Mouse (Mus musculus): ENCODE results near the gene Blvrb.

The Blvrb gene

DNA sequence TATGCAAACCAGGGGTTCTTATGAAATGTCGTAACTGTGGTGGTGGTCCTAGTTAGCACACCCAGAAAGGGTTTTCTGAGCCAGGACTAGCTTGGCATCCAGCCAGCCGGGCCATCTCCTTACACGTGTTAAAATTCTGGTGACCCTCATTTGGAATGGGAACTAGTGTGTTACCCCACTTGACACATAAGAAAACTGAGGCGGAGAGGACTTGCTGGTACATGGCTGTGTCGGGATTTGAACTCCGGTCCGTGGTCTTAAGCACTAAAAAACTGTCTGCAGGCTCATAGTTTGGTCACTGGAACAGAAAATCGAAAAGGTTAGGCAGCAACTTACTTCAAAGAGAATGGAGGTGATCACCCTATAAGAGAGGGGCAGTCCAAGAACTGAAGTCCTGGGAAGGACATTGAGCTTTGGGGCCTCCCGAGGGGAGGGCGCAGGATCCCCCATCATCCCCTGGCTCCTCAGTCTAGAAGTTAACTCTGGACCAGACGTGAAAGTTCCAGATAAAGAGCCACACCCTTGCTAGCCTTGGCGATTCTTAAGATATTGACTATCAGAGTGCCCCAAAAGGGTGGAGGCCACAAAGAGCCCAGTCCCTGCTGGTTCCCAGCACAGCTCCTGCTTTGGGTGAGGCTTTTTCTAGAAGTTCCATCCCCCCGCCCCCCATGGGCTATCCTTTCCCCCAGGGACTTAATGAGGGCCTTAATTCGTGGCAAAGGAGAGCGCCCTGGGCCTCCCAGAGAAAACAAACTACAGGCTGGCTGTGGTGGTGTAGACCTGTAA lies 836 bp downstream of the Blvrb start:
- peak in 1 of 2 experiments; percentile 18 for DNase-seq (ENCODE audit: low spot score in 2 of 2)

DNA sequence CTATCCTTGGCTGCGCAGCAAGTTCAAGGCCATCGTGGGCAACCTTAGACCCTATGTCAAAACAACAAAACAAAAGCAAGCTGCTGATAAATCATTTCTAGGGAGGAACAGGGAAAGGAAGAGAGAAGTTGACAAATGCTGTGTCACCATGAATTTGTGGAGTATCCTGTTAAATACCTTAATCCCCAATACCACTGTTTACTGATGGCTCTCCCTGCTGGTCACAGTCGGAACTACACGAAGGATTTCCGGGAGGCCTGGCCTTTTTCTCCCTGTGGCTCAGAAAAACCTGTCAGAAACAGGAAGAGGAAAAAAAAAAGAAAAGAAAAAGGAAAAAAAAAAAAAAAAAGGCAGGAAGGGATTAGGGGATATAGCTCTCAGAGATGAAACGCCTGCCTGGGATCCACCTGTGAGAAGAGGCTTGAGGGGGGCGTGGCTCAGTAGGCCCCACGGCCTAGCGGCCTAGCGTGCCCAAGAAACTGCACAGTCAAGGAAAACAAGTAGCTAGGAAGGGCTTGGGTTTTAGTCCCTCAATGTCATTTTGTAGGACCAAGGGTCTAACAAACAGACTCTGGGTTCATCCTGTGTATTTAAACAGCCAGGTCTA lies 1.6 kb downstream of the Blvrb start:
- DNase-seq (ENCODE audit: low spot score in 2 of 2) = peak in 1 of 2 experiments; percentile 22

DNA sequence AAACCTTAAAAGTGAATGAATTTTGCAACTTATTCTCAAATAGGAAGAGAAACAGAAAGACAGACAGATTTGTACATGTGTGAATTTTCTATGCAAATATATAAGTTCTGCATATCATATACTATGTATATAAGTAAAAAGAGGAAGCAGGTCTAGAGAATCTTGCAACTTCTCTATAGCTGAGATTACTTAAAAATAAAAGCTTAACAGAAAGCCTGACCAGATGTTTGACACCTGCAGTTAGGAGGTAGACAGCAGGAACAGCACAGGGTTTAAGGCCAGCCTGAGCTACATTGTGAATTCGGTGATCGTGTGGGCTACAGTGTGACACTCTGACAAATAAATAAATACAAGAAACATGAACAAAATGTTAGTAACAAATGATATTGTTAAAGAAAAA lies 3.6 kb downstream of the Blvrb start:
- DNase-seq (ENCODE audit: low spot score in 2 of 2) = no peak

DNA sequence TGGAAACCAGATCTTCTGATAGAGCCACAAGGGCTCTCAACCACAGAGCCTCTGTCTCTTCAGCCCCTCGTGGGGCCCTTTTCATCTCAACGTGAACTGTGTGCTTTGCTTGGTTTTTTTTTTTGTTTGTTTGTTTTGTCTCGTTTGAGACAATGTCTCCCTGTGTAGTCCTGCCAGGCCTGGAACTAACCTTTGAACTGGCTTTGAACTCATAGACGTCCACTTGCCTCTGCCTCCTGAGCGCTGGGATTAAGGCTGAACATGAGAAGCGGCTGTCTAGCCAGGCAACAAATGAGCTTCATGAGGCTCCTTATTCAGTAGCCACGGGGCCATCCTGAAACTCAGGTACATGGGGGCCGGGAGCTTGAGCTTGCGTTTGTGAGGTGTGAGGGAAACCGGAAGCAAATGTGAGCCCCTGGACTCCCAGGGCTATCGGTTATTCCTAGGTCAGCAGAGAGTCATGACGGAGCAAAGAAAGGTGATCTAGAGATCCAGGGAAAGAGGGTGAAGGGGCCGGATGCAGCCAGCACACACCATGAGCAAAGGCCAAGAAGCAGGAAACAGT lies 4.5 kb downstream of the Blvrb start:
- DNase-seq (ENCODE audit: low spot score in 2 of 2) = no peak

DNA sequence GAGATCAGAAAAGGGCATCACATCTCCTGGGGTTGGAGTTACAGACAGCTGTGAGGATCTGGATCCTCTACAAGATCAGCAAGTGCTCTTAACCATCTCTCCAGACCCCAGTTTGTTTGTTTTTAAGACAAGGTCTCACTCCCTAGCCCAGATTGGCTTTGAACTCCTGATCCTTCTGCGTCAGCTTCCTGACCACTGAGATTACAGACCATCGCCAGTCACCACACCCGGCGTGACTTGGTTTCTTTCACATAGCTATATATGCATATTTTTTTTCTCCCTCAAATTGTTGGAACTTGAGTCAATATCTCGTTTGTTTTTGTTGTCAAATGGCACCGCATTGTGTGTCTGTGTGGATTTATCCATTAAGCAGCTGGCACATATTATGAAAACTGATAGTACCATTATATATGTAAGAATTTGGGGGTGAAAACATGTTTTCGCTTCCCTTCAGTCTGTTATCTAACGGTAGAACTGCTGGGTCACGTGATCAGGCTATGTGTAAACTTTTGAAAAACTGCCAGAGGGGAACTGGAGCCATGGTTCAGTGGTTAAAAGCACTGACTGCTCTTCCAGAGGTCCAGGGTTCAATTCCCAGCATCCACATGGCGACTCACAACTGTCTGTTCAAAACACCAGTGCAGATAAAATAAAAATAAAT lies 6.8 kb downstream of the Blvrb start:
- no peak for DNase-seq (ENCODE audit: low spot score in 2 of 2)

DNA sequence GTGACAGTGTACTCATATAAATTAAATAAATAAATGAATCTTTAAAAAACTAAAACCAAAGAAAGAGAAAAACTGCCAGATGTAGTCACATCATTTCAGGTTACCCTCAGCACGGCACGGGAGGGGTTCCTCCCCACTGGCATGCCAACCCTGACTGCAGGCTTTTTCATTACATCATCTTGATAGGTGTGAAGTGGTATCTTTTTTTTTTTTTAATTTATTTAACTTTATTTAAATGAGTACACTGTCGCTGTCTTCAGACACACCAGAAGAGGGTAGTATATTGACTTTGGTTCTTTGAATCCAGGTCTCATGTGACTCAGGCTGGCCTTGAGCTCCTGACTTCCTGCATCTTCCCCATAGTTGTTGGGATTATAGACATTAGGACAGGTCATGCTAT lies 7.5 kb downstream of the Blvrb start:
- DNase-seq (ENCODE audit: low spot score in 2 of 2) = no peak

DNA sequence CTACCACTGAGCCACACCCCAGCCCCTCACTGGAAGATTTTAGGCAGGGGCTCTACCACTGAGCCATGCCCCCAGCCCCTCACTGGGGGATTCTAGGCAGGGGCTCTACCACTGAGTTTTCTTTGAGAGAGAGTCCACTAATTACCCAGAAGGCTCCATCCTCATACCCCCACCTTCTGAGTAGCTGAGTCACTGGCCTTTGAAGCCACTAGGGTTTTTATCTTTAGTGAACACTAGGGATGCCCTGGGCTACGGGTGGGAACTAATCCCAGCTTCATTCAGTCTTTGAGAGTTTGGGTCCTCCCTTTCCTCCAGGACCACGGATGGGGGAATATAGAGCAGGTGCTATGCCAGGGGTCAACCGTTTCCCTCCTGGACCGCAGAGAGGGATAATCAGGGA lies 10.8 kb downstream of the Blvrb start:
- DNase-seq (ENCODE audit: low spot score in 2 of 2) = no peak

DNA sequence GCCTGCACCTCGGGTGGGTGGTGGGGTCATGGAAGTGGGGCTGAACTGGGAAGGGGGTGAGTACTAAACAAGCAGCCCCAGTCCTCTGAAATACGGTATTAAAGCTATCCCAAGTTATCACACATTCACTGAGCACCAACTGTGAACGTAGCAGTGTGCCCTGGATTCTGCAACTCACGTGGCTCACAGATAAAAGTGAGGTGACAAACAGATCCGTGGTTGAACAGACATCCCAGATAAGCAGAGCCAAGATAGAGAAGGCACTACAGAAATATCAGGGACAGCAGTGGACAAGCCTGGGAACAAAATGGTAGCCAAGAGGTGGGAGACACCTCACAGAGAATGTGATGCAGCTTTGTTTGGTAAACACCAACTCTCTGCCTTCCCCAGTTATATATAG lies 11.9 kb downstream of the Blvrb start:
- DNase-seq (ENCODE audit: low spot score in 2 of 2) = no peak

DNA sequence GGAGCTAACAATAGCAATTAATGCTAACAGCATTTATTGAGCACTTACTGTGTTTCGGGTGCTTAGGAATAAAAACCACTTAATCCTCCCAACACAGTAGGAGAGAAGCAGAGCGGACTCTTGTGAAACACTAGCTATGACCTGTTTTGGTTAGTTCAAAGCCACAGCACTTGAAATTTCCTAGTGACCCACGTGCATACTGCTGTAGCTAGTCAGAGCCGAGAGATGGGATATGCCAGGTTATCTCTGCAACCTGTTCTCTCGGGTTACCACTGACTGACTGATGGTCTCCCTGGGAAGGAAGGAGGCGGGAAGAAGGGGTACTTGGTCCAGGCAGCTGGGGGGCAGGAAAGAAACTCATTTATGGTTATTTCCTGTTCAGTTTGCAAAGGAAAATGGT lies 12.7 kb downstream of the Blvrb start:
- no peak for DNase-seq (ENCODE audit: low spot score in 2 of 2)

DNA sequence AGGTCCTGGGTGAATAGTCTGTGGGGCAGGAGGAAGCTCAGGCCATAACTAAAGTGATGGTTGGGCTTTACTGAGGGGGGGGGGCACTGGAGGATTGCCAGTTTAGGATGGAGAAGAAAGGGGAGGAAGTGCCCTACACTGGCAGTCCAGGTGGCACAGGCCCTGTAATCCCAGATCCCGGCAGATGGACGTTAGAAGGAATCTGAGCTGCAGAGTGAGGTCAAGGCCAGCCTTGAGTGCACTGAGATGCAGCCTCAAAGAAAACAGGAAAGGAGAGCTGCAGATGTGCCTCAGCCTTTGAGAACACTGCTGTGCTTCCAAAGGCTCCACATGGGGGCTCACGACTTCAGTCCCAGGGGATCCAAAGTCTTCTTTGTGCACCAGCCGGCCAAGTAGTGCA lies 19.9 kb downstream of the Blvrb start:
- DNase-seq (ENCODE audit: low spot score in 2 of 2) = no peak

DNA sequence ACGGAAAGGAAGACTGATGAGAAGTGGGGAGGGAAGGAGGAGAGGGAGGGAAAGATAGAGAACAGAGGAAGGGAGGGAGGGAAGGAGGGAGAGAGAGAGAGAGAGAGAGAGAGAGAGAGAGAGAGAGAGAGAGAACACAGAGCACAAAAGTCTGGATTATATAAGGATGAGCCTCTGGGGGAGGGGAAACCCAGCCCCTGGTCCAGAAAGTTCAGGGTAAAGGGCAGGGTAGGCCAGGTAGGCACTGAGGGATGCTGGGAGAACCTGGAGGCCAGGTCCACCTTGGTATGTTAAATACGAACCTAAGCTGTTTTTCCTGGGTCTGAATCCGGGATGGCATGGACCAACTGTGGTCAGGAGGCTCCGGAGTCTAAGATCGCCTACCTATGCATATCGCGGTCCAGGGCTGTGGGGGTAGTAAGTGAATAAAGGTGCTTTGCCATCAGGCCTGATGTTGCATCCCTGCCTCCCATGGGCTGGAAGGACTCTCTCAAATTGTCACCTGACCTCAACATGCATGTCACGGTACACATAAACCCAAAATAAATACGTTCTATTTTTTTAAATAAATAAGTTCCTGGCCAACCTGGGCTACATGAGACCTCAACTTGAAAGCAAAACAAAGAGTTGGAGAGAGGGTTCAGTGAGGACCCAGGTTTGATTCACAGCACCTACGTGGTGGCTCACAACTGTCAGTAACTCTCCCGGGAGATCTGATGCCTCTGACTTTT lies 23.8 kb downstream of the Blvrb start:
- no peak for DNase-seq (ENCODE audit: low spot score in 2 of 2)

DNA sequence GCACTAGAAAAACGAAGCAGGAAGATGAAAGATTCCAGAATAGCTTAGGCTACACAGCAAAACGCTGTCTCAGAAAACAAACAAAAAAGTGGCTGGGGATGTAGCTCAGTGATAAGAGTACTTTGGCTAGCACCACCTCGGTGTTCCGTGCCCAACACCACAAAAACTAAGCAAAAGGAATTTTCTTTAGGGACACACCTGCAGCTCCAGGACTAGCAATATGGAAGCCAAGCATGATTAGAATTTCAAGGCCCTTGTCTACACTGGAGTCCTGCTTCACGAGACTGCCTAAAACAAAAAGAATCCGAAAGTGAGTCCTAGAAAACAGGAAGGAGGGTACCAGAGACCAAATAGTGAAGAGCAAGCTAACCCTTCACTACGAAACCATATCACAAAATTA lies 24.8 kb downstream of the Blvrb start:
- DNase-seq (ENCODE audit: low spot score in 2 of 2) = no peak

DNA sequence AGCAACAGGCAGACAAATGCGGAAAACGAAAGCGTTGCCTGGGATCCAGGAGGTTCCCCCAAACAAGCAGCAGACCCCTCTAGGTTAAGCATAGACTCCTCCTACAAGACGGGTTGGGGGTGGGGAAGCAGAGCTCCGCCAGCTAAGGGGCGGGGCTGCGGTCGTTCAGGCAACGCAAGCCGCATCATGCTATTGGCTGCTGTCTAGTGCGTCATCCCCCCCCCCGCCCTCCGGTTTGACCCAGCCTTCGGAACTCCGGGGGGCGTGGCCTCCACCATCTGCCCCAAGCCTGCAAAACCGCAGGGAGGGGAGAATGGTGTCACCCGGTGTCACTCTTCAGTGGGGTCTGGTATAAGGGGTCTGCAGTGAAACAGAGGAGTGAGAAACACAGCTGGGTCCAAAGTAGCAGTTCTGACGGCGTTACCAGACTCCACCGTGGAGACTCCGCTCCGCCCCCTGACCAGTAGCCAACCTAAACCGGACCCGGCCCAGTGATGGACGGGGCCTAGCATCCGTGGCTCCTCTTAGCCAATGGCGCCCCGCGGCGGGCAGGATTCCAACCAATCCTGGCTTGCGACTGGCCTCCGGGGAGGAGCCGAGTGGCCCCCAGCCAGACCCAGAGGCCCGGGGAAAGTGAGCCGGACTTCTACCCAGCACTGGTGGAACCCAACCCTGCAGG lies 25.5 kb downstream of the Blvrb start, which contains the start of gene Sertad3:
Sertad3 (plus strand) TSS at position 613 of the 679 bp plus-strand sequence.
- DNase-seq (ENCODE audit: low spot score in 2 of 2) = peak; percentile 96 to 98

DNA sequence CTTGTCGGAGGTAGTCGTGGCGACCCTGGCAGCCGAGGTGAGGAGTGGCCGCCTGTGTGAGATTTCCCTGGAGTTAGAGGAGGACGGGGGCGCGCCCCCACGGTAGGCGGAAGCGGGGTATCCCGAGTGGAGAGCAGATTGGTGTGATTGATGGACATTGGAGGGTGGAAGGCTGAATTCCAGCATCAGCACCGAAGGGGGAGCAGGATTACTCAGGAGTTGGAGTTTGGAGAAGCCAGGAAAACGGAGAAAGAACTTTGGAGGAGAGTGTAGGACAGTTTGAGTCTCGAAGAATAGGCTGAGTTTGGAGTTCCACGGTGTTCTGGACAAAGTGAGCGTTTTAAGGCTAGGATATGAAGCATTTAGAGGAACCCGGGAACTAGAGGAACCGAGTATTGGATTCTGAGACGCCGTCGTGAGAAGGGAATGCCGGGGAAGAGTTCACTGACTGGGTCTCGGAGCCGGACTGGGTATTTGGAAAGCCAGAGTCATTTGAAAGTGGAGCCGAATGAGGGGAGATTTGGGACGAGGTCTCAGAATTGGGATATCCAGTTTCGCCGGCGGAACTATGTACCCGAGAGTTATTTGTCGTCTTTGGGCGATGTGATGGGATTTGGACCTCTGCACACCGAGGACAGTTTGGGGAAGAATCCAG lies 26.2 kb downstream of the Blvrb start:
- no peak for DNase-seq (ENCODE audit: low spot score in 2 of 2)

DNA sequence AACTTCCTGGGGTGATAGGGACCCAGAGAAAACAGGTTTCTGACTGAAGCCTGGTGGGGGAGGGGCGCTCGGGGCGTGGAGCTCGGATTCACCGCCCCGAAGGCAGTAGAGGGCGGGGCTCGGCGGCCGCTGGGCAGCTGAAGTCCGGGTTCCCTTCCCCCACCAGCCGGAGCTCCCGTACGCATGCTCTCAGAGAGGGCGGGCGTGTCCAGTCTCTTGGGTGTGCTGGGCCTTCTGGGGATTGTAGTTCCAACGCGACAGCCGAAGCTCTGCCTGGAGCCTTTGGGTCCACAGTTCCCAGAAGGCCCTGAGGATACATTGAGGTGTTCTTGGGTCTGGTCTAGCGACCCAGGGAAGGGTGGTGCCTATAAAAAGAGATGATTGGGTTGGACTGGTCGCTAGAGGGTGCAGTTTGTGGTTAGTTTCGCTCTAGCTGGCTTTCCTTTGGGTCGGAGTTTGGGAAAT lies 26.7 kb downstream of the Blvrb start:
- DNase-seq (ENCODE audit: low spot score in 2 of 2) = peak; percentile 97 to 99

DNA sequence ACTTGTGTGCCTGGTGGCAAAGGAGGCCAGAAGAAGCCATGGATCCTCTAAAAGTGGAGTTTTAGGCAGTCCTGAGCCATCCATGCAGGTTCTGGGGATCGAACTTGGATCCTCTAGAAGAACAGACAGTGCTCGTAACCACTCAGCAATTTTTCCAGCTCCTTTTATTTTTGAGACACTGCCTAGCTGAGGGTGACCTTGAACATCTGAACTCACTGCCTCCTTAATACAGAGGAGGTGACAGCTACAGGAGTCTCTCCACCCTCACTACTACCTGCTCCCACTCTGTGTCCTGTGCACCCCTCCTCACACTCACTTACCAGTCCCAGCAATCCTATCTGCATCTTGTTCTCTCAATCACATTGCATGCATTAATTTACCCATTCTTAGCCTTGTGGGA lies 27.8 kb downstream of the Blvrb start:
- no peak for DNase-seq (ENCODE audit: low spot score in 2 of 2)

DNA sequence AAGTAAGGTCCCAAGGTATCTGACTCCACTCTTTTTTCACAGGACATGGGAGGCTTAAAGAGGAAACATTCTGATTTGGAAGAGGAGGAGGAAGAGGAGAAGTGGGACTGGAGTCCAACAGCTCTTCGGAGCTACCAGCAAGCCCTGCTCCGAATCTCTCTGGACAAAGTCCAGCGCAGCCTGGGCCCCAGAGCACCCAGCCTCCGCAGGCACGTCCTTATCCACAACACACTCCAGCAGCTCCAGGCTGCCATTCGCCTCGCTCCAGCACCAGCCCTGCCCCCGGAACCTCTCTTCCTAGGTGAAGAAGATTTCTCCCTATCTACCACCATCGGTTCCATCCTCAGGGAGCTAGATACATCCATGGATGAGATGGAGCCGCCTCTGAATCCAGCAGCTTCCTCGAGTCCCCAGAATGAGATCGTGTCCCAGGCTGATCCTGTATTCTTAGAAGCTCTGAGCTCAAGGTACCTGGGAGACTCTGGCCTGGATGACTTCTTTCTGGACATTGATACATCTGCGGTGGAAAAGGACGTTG lies 28.4 kb downstream of the Blvrb start:
- DNase-seq (ENCODE audit: low spot score in 2 of 2) = no peak

DNA sequence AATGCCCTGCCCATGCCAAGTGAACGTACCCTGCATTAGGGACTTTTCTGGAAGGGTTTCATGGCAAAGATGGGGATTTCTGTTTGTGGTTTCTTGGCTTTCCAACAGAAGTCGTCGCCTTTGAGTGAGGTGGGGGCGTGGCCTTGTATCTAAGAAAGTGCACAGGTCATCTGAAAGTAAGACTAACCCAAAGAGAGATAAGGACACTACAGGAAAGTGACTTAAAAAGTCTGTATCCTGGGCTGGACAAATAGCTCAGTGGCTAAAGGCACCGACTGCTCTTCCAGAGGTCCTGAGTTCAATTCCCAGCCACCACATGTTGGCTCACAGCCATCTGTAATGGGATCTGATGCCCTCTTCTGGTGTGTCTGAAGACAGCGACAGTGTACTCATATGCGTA lies 30.8 kb downstream of the Blvrb start:
- DNase-seq (ENCODE audit: low spot score in 2 of 2) = no peak

DNA sequence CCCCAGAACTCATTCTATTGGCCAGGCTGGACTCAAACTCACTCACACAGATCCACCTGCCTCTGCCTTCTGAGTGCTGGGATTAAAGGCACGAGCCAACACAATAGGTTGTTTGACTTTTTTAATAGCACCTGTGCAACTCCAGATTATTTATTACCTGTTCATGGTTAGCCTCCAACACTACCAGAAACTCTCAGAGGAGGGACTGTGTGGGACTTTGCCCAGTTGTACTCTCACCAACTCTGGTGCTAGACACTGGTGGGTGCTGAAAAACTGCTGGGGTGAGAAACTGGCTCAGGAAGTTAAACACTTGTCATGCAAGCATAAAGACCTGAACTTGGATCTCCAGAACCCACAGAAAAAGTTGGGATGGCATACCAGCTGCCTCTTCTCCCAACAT lies 32.0 kb downstream of the Blvrb start:
- no peak for DNase-seq (ENCODE audit: low spot score in 2 of 2)

DNA sequence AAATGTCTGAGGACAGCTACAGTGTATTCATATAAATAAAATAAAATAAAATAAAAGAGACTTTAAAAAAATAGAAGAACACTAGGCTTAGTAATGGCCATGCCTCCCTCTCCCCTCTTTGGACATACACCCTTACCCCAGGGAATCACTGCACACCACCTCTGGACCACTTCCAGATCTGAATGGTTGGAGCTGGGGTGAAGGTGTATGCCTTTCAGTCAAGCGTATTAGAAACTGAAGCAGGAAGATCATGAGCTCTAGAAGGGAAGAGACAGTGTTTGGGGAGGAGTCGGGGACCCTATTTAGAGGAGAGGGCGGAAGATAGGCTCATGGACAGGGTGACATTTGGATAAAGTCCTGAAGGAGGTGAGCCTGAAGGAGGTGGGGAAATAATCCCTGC lies 32.7 kb downstream of the Blvrb start:
- no peak for DNase-seq (ENCODE audit: low spot score in 2 of 2)

All from right cerebral cortex, postnatal 36 days (tissue).